8 mouse cellular contexts compared by ENCODE assay signal in the genomic region with DNA sequence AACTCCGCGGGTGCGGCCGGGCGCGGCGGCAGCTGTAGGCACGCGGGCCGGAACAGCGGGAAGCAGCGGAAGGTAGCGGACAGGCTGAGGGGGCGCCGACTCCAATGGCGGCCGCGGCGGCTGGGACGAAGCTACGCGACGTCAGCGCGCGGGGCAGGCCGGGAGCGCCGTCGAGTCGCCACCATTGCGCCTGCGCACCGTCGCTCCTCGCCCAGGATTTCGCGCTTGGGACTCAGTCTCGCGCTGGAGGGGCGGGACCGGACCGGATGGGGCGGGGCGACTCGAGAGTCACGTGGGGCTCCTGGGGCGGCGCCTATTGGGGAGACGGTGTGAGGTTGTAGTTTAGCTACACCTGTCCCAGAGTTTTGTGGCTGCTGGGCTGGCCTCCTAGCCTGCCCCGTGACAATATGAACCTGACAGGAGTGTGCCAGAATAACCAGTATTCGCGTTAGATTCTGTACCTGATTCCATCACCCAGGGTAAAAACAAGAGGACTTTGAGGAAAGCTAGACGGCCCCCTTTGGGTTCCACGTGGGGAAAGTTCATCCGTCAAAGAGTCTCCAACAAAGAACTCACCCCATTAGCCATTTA. TPM values are rescaled to one million over a fixed set of nuclear protein-coding genes. Genes with fewer than 3 reads are reported as not detected.
DNase-seq lines count a peak whose midpoint lies in the region; ATAC-seq and TF ChIP-seq lines count a peak whose summit lies in the region.

Gene Ythdf1, minus strand, starts transcription at position 140 of the 591 bp plus-strand sequence.

- no peaks in the 10 kb centered on the region for H3K9me3 ChIP-seq in heart, embryonic 12.5 days (replicated peaks)
- H3K9me3 ChIP-seq in kidney, postnatal 0 days (replicated peaks; ENCODE audit: low read length): no peaks in the 10 kb centered on the region
- H3K9me3 ChIP-seq in liver, embryonic 11.5 days (ENCODE audit: control insufficient read depth, low read length): no peaks in the 10 kb centered on the region
- no peaks in the 10 kb centered on the region for H3K9me3 ChIP-seq in stomach, embryonic 14.5 days (ENCODE audit: control insufficient read depth, low read depth, low read length)

- no peaks in the 10 kb centered on the region; the same call in 1 of the 2 replicates for H3K27me3 ChIP-seq in heart, embryonic 12.5 days (replicated peaks)
- no peaks in the 10 kb centered on the region for H3K27me3 ChIP-seq in kidney, postnatal 0 days (ENCODE audit: insufficient read depth, low read length)
- H3K27me3 ChIP-seq in liver, embryonic 11.5 days (replicated peaks; ENCODE audit: control insufficient read depth, insufficient read depth, low read length): no peaks in the 10 kb centered on the region
- no peaks in the 10 kb centered on the region for H3K27me3 ChIP-seq in stomach, embryonic 14.5 days (ENCODE audit: control insufficient read depth, insufficient read depth, low read length)

- peak within 1 kb of the TSS; percentile 96 for H3K4me3 ChIP-seq in heart, embryonic 12.5 days
- peak within 1 kb of the TSS; percentile 100 for H3K4me3 ChIP-seq in kidney, postnatal 0 days (replicated peaks; ENCODE audit: low read depth, low read length)
- H3K4me3 ChIP-seq in liver, embryonic 11.5 days (ENCODE audit: low read depth, low read length): peak within 1 kb of the TSS; percentile 88
- peak within 1 kb of the TSS; percentile 99 for H3K4me3 ChIP-seq in stomach, embryonic 14.5 days (ENCODE audit: low read depth, low read length)

- peak within 1 kb of the TSS; percentile 85 for H3K4me2 ChIP-seq in heart, embryonic 12.5 days
- H3K4me2 ChIP-seq in kidney, postnatal 0 days (ENCODE audit: low read length): peak within 1 kb of the TSS; percentile 62
- peak within 1 kb of the TSS; percentile 70 for H3K4me2 ChIP-seq in liver, embryonic 11.5 days
- H3K4me2 ChIP-seq in stomach, embryonic 14.5 days (replicated peaks; ENCODE audit: low read depth, low read length): peak within 1 kb of the TSS; percentile 93

- H3K36me3 ChIP-seq in heart, embryonic 12.5 days: peaks cover 23% of the 10 kb centered on the region
- peaks cover 21% of the 10 kb centered on the region for H3K36me3 ChIP-seq in kidney, postnatal 0 days (ENCODE audit: insufficient read depth, low read length)
- peaks cover 17% of the 10 kb centered on the region; the same call in 1 of the 2 replicates for H3K36me3 ChIP-seq in liver, embryonic 11.5 days (ENCODE audit: control insufficient read depth, insufficient read depth, low read length)
- H3K36me3 ChIP-seq in stomach, embryonic 14.5 days (ENCODE audit: control insufficient read depth, insufficient read depth, low read length): peaks cover 26% of the 10 kb centered on the region

- DNase-seq in CD4-positive helper T cell, adult 2 months (ENCODE audit: low read depth, low spot score): peak; percentile 97
- peak; percentile 84 for DNase-seq in brain, embryonic 18.5 days (ENCODE audit: low read depth, low spot score)
- peak; percentile 98 for DNase-seq in kidney, postnatal 0 days (ENCODE audit: low spot score)
- peak; percentile 98 for DNase-seq in liver, embryonic 11.5 days (ENCODE audit: low spot score)
- DNase-seq in naive thymus-derived CD4-positive, alpha-beta T cell, adult 2 months (ENCODE audit: low read depth): peak; percentile 98

- H3K4me1 ChIP-seq in heart, embryonic 12.5 days (replicated peaks): peaks cover 15% of the 10 kb centered on the region
- H3K4me1 ChIP-seq in kidney, postnatal 0 days (replicated peaks; ENCODE audit: insufficient read depth, low read length): peaks cover 6% of the 10 kb centered on the region
- H3K4me1 ChIP-seq in liver, embryonic 11.5 days (replicated peaks; ENCODE audit: control insufficient read depth, insufficient read depth, low read length): peaks cover 12% of the 10 kb centered on the region
- peaks cover 9% of the 10 kb centered on the region; the same call in 1 of the 2 replicates for H3K4me1 ChIP-seq in stomach, embryonic 14.5 days (ENCODE audit: control insufficient read depth, insufficient read depth, low read length)

- WGBS in heart, embryonic 12.5 days: under 1% methylated on average over 56 of the region's 56 CpGs
- under 1% methylated on average over 56 of the region's 56 CpGs for WGBS in kidney, postnatal 0 days
- WGBS in liver, embryonic 11.5 days: under 1% methylated on average over 55 of the region's 56 CpGs
- under 1% methylated on average over 51 of the region's 56 CpGs for WGBS in stomach, embryonic 14.5 days

- TF ChIP-seq CTCF in kidney, postnatal 0 days (IDR thresholded peaks at IDR 0.05; ENCODE audit: low read depth): no peak

- H3K9ac ChIP-seq in heart, embryonic 12.5 days: peak within 1 kb of the TSS; percentile 98
- H3K9ac ChIP-seq in kidney, postnatal 0 days (ENCODE audit: low read depth, low read length): peak within 1 kb of the TSS; percentile 99
- H3K9ac ChIP-seq in liver, embryonic 11.5 days (ENCODE audit: low read depth, low read length): peak within 1 kb of the TSS; percentile 93
- H3K9ac ChIP-seq in stomach, embryonic 14.5 days (replicated peaks; ENCODE audit: low read depth, low read length): peak within 1 kb of the TSS; percentile 97

- peak; percentile 92 for ATAC-seq in erythroid progenitor cell, adult 5-6 weeks (replicated peaks; ENCODE audit: low FRiP score, poor library complexity, severe bottlenecking)
- ATAC-seq in heart, embryonic 12.5 days (ENCODE audit: insufficient number of reproducible peaks, low FRiP score): peak; percentile 98
- peak; percentile 96 for ATAC-seq in kidney, postnatal 0 days (replicated peaks; ENCODE audit: low FRiP score, low read depth)
- ATAC-seq in liver, embryonic 11.5 days (replicated peaks; ENCODE audit: low FRiP score): peak; percentile 95
- peak; percentile 96 for ATAC-seq in stomach, embryonic 14.5 days (ENCODE audit: insufficient number of reproducible peaks, insufficient read depth, low FRiP score, low read depth)

- peak within 1 kb of the TSS; percentile 82 for H3K27ac ChIP-seq in heart, embryonic 12.5 days (ENCODE audit: poor library complexity, severe bottlenecking)
- peak within 1 kb of the TSS; percentile 82 for H3K27ac ChIP-seq in kidney, postnatal 0 days
- peak within 1 kb of the TSS; percentile 47 for H3K27ac ChIP-seq in liver, embryonic 11.5 days (ENCODE audit: low read depth, low read length)
- H3K27ac ChIP-seq in stomach, embryonic 14.5 days (ENCODE audit: low read length): peak within 1 kb of the TSS; percentile 58

RNA-seq across cellular contexts. Expression of gene Ythdf1, which starts in this region (rescaled TPM):
- total RNA-seq in erythroid progenitor cell, adult 5-6 weeks (2015; ENCODE audit: low replicate concordance): 28.1 and 35.0 TPM in 2 replicates
- total RNA-seq in erythroid progenitor cell, adult 5-6 weeks (2017; ENCODE audit: low replicate concordance): 12.1 and 37.7 TPM in 2 replicates
- polyA plus RNA-seq in heart, embryonic 12.5 days (2016; fragmentation: Nextera tagmentation; extraction: Ambion mirVana): 44.9 and 47.0 TPM in 2 replicates
- 50.0 and 55.5 TPM in 2 replicates for polyA plus RNA-seq in kidney, postnatal 0 days (2015; fragmentation: Nextera tagmentation; extraction: Ambion mirVana)
- polyA plus RNA-seq in liver, embryonic 11.5 days (2014; fragmentation: Nextera tagmentation; extraction: Ambion mirVana): 59.2 and 64.8 TPM in 2 replicates
- polyA plus RNA-seq in stomach, embryonic 14.5 days (2014; fragmentation: Nextera tagmentation; extraction: Ambion mirVana): 27.1 and 35.3 TPM in 2 replicates

Comparison
In these comparisons a context has a peak if more than half of its experiments do, and no peak if none do; other contexts are left out.
1. Peak in every context shown above with its lines: DNase-seq, ATAC-seq, H3K4me3 ChIP-seq and H3K27ac ChIP-seq.